In genomic region chr5:91517480-91518301, GRCm38 (mm10) we compare ENCODE assay signal across 8 mouse cellular contexts. TPM values are rescaled to one million over a fixed set of nuclear protein-coding genes. Genes with fewer than 3 reads are reported as not detected.
DNase-seq lines count a peak whose midpoint lies in the region; ATAC-seq and TF ChIP-seq lines count a peak whose summit lies in the region.

TSS of gene Parm1 (plus strand) at chr5:91517615.

- peak within 1 kb of the TSS; percentile 3; the same call in 1 of the 2 replicates for H3K27ac ChIP-seq in cortical plate, adult 2 months (ENCODE audit: insufficient read depth, low read length)

- ATAC-seq in megakaryocyte progenitor cell, adult 5-6 weeks (replicated peaks; ENCODE audit: poor library complexity): peak; percentile 97

- TF ChIP-seq CTCF in cortical plate, adult 2 months (IDR thresholded peaks at IDR 0.05; ENCODE audit: extremely low read depth, insufficient read depth, low read length): peak; percentile 57

- peak within 1 kb of the TSS; percentile 76 for H3K4me3 ChIP-seq in cortical plate, adult 2 months (ENCODE audit: insufficient read depth, low read length)

- H3K4me1 ChIP-seq in cortical plate, adult 2 months (ENCODE audit: control insufficient read depth, insufficient read depth, low read length): no peaks in the 10 kb centered on the region

- TF ChIP-seq POLR2A in cortical plate, adult 2 months (IDR thresholded peaks at IDR 0.05; ENCODE audit: extremely low read depth, insufficient read depth, low read length): peak; percentile 54; the same call in 1 of the 2 replicates

- intact Hi-C loops in gastrocnemius, postnatal 14 days (cut with DNase I; ENCODE audit: low total_unique reads): loop anchor here (10.0 kb wide), 2 partner anchors 347 to 427 kb away; no protein-coding TSS in a partner anchor

- peak; percentile 77 to 79 for DNase-seq in adrenal gland, adult 18-20 months (ENCODE audit: low spot score in 2 of 2)
- DNase-seq in gastrocnemius, postnatal 14 days: peak; percentile 88
- DNase-seq in induced T-regulatory cell, adult 2 months (ENCODE audit: low read depth): peak; percentile 23
- DNase-seq in left cerebral cortex, adult 9 months (ENCODE audit: low spot score in 2 of 2): peak; percentile 33 to 78
- peak; percentile 77 for DNase-seq in right cerebral cortex, postnatal 14 days
- DNase-seq in urinary bladder, postnatal 4 days (ENCODE audit: low spot score in 2 of 2): peak; percentile 85 to 89

RNA-seq across cellular contexts. Expression of gene Parm1, which starts in this region (rescaled TPM):
- total RNA-seq in adrenal gland, adult 18-20 months (2021): 100 to 1,000 TPM; 109 to 127 TPM
- 19.8 and 21.2 TPM in 2 replicates for polyA plus RNA-seq in cortical plate, adult 2 months (2012; rRNA removed)
- 10 to 100 TPM in 1 of 2 experiments, 1 to 10 TPM in 1; 8.4 to 11.5 TPM for total RNA-seq in gastrocnemius, postnatal 14 days (2021)
- total RNA-seq in megakaryocyte progenitor cell, adult 5-6 weeks (2015): 0.68 and 1.8 TPM in 2 replicates
- 0.37 and 0.81 TPM in 2 replicates for total RNA-seq in megakaryocyte progenitor cell, adult 5-6 weeks (2017)

Comparison
In these comparisons a context has a peak if more than half of its experiments do, and no peak if none do; other contexts are left out.
1. Peak in every context shown above with its lines: DNase-seq, ATAC-seq, H3K4me3 ChIP-seq and H3K27ac ChIP-seq.
2. RNA of gene Parm1 (total RNA-seq): 109 to 127 TPM in adrenal gland, adult 18-20 months; 8.4 to 11.5 TPM in gastrocnemius, postnatal 14 days and 0.37 to 1.8 TPM in megakaryocyte progenitor cell, adult 5-6 weeks; every median in the first group is over 4 times any median in the second.
3. DNase-seq: peak in every context shown above with its lines; median percentile 88 in gastrocnemius, postnatal 14 days; 87 in urinary bladder, postnatal 4 days; 78 in adrenal gland, adult 18-20 months; 77 in right cerebral cortex, postnatal 14 days; 56 in left cerebral cortex, adult 9 months; 23 in induced T-regulatory cell, adult 2 months.